Mouse (Mus musculus): Measurements from ENCODE around the gene Pef1. TPM values are rescaled to one million over a fixed set of nuclear protein-coding genes. Genes with fewer than 3 reads are reported as not detected.

Pef1 gene
- polyA plus RNA-seq (2015; fragmentation: Nextera tagmentation; extraction: Ambion mirVana) = 68.1 and 75.1 TPM in 2 replicates

- H3K4me2 ChIP-seq = no peak within 1 kb of the TSS
- H3K27me3 ChIP-seq = no peaks in the 10 kb centered on the region
- H3K9ac ChIP-seq = no peak within 1 kb of the TSS
- peaks cover 18% of the 10 kb centered on the region for H3K36me3 ChIP-seq
- ATAC-seq (ENCODE audit: insufficient number of reproducible peaks, low FRiP score, low TSS enrichment, low read depth) = no peak
- 0 out of 2 replicates have a peak within 1 kb of the TSS, but pooled peaks have one; percentile 3 for H3K27ac ChIP-seq
- no peak within 1 kb of the TSS for H3K4me3 ChIP-seq
- no peaks in the 10 kb centered on the region for H3K9me3 ChIP-seq
- WGBS = 9% methylated on average over 6 of the region's 6 CpGs
- H3K4me1 ChIP-seq = peaks cover 37% of the 10 kb centered on the region
These were observed at the start of gene Pef1 for GRCm38 (mm10) chr4:130102111-130102651. Gene Pef1, plus strand, starts transcription at chr4:130102558.

GRCm38 (mm10) chr4:130053111-130053510 lies 49.2 kb upstream of the Pef1 start:
- Histone ChIP-seq H3K4me1 (peaks cover 62% of the 10 kb centered on the region), H3K27me3 (no peaks in the 10 kb centered on the region), H3K9ac (no peak overlapping the region), H3K36me3 (peaks cover 44% of the 10 kb centered on the region), H3K4me2 (no peak overlapping the region), H3K9me3 (no peaks in the 10 kb centered on the region), H3K4me3 (no peak overlapping the region), H3K27ac (no peak overlapping the region)
- 86% methylated on average over 9 of the region's 9 CpGs for WGBS
- ATAC-seq (ENCODE audit: insufficient number of reproducible peaks, low FRiP score, low TSS enrichment, low read depth) = no peak

- H3K4me1 ChIP-seq = peaks cover 46% of the 10 kb centered on the region
- no peaks in the 10 kb centered on the region for H3K9me3 ChIP-seq
- H3K27ac ChIP-seq = peak overlapping the region; percentile 81
- 50% methylated on average over 1 of the region's 1 CpGs for WGBS
- no peak overlapping the region for H3K4me2 ChIP-seq
- peaks cover 61% of the 10 kb centered on the region for H3K36me3 ChIP-seq
- no peak overlapping the region for H3K4me3 ChIP-seq
- no peaks in the 10 kb centered on the region for H3K27me3 ChIP-seq
- H3K9ac ChIP-seq = no peak overlapping the region
- ATAC-seq (ENCODE audit: insufficient number of reproducible peaks, low FRiP score, low TSS enrichment, low read depth) = no peak
These were observed 47.6 kb upstream of the Pef1 start for GRCm38 (mm10) chr4:130054727-130055126.

- 0 out of 2 replicates have a peak overlapping the region, but pooled peaks have one; percentile 7 for H3K9ac ChIP-seq
- no peaks in the 10 kb centered on the region for H3K9me3 ChIP-seq
- no peaks in the 10 kb centered on the region for H3K27me3 ChIP-seq
- WGBS = 70% methylated on average over 14 of the region's 14 CpGs
- no peak; the same call in 1 of the 2 replicates for ATAC-seq (ENCODE audit: insufficient number of reproducible peaks, low FRiP score, low TSS enrichment, low read depth)
- no peak overlapping the region for H3K4me3 ChIP-seq
- H3K4me2 ChIP-seq = no peak overlapping the region
- peaks cover 67% of the 10 kb centered on the region for H3K36me3 ChIP-seq
- peaks cover 40% of the 10 kb centered on the region for H3K4me1 ChIP-seq
- H3K27ac ChIP-seq = peak overlapping the region; percentile 81
These were observed 47.0 kb upstream of the Pef1 start for GRCm38 (mm10) chr4:130055160-130056010.

- Histone ChIP-seq H3K36me3 (peaks cover 70% of the 10 kb centered on the region), H3K4me1 (peaks cover 34% of the 10 kb centered on the region), H3K9me3 (no peaks in the 10 kb centered on the region), H3K27ac (peak overlapping the region; percentile 81), H3K27me3 (no peaks in the 10 kb centered on the region), H3K4me2 (no peak overlapping the region), H3K9ac (no peak overlapping the region), H3K4me3 (no peak overlapping the region)
- WGBS = 65% methylated on average over 3 of the region's 3 CpGs
- ATAC-seq (ENCODE audit: insufficient number of reproducible peaks, low FRiP score, low TSS enrichment, low read depth) = peak; percentile 25; the same call in 1 of the 2 replicates
These were observed 46.4 kb upstream of the Pef1 start for GRCm38 (mm10) chr4:130056011-130056322.

- H3K4me1 ChIP-seq = peaks cover 31% of the 10 kb centered on the region
- H3K9ac ChIP-seq = no peak overlapping the region
- no peak overlapping the region for H3K4me2 ChIP-seq
- H3K9me3 ChIP-seq = no peaks in the 10 kb centered on the region
- 58% methylated on average over 3 of the region's 3 CpGs for WGBS
- H3K36me3 ChIP-seq = peaks cover 71% of the 10 kb centered on the region
- peak overlapping the region; percentile 81; the same call in 1 of the 2 replicates for H3K27ac ChIP-seq
- no peak overlapping the region for H3K4me3 ChIP-seq
- no peaks in the 10 kb centered on the region for H3K27me3 ChIP-seq
- ATAC-seq (ENCODE audit: insufficient number of reproducible peaks, low FRiP score, low TSS enrichment, low read depth) = no peak
These were observed 45.9 kb upstream of the Pef1 start for GRCm38 (mm10) chr4:130056471-130056870.

GRCm38 (mm10) chr4:130060937-130061336 lies 41.4 kb upstream of the Pef1 start:
- H3K27me3 ChIP-seq = no peaks in the 10 kb centered on the region
- H3K4me3 ChIP-seq = no peak overlapping the region
- no peak overlapping the region for H3K4me2 ChIP-seq
- ATAC-seq (ENCODE audit: insufficient number of reproducible peaks, low FRiP score, low TSS enrichment, low read depth) = no peak
- H3K36me3 ChIP-seq = peaks cover 75% of the 10 kb centered on the region
- no peak overlapping the region for H3K9ac ChIP-seq
- peaks cover 13% of the 10 kb centered on the region for H3K4me1 ChIP-seq
- H3K9me3 ChIP-seq = no peaks in the 10 kb centered on the region
- H3K27ac ChIP-seq = no peak overlapping the region

GRCm38 (mm10) chr4:130063191-130063590 lies 39.2 kb upstream of the Pef1 start:
- Histone ChIP-seq H3K27me3 (no peaks in the 10 kb centered on the region), H3K36me3 (peaks cover 65% of the 10 kb centered on the region), H3K9ac (no peak overlapping the region), H3K4me2 (no peak overlapping the region), H3K4me3 (no peak overlapping the region), H3K9me3 (no peaks in the 10 kb centered on the region), H3K27ac (no peak overlapping the region), H3K4me1 (no peaks in the 10 kb centered on the region; the same call in 1 of the 2 replicates)
- ATAC-seq (ENCODE audit: insufficient number of reproducible peaks, low FRiP score, low TSS enrichment, low read depth) = no peak
- WGBS = 50% methylated on average over 7 of the region's 7 CpGs

GRCm38 (mm10) chr4:130066816-130067215 lies 35.5 kb upstream of the Pef1 start:
- no peak overlapping the region for H3K27ac ChIP-seq
- no peak overlapping the region for H3K4me3 ChIP-seq
- H3K4me2 ChIP-seq = no peak overlapping the region
- H3K27me3 ChIP-seq = no peaks in the 10 kb centered on the region
- no peaks in the 10 kb centered on the region for H3K9me3 ChIP-seq
- no peaks in the 10 kb centered on the region; the same call in 1 of the 2 replicates for H3K4me1 ChIP-seq
- WGBS = 15% methylated on average over 8 of the region's 8 CpGs
- peaks cover 49% of the 10 kb centered on the region for H3K36me3 ChIP-seq
- no peak for ATAC-seq (ENCODE audit: insufficient number of reproducible peaks, low FRiP score, low TSS enrichment, low read depth)
- H3K9ac ChIP-seq = no peak overlapping the region

GRCm38 (mm10) chr4:130070523-130070922 lies 31.8 kb upstream of the Pef1 start:
- no peaks in the 10 kb centered on the region; the same call in 1 of the 2 replicates for H3K4me1 ChIP-seq
- H3K4me2 ChIP-seq = no peak overlapping the region
- H3K36me3 ChIP-seq = peaks cover 58% of the 10 kb centered on the region
- no peak for ATAC-seq (ENCODE audit: insufficient number of reproducible peaks, low FRiP score, low TSS enrichment, low read depth)
- no peaks in the 10 kb centered on the region for H3K9me3 ChIP-seq
- H3K9ac ChIP-seq = no peak overlapping the region
- no peaks in the 10 kb centered on the region for H3K27me3 ChIP-seq
- H3K4me3 ChIP-seq = no peak overlapping the region
- H3K27ac ChIP-seq = 0 out of 2 replicates have a peak overlapping the region, but pooled peaks have one; percentile 4
- 49% methylated on average over 3 of the region's 3 CpGs for whole genome bisulfite sequencing

- H3K27ac ChIP-seq = no peak overlapping the region
- H3K27me3 ChIP-seq = no peaks in the 10 kb centered on the region
- ATAC-seq (ENCODE audit: insufficient number of reproducible peaks, low FRiP score, low TSS enrichment, low read depth) = no peak
- H3K4me1 ChIP-seq = peaks cover 1% of the 10 kb centered on the region
- H3K4me2 ChIP-seq = no peak overlapping the region
- peaks cover 54% of the 10 kb centered on the region for H3K36me3 ChIP-seq
- H3K9ac ChIP-seq = no peak overlapping the region
- no peaks in the 10 kb centered on the region for H3K9me3 ChIP-seq
- WGBS = 83% methylated on average over 2 of the region's 2 CpGs
- no peak overlapping the region for H3K4me3 ChIP-seq
These were observed 30.6 kb upstream of the Pef1 start for GRCm38 (mm10) chr4:130071758-130072157.

- Histone ChIP-seq H3K4me1 (peaks cover 15% of the 10 kb centered on the region), H3K4me2 (no peak overlapping the region), H3K9ac (no peak overlapping the region), H3K4me3 (no peak overlapping the region), H3K27ac (no peak overlapping the region), H3K27me3 (peaks cover 6% of the 10 kb centered on the region; the same call in 1 of the 2 replicates), H3K9me3 (no peaks in the 10 kb centered on the region), H3K36me3 (peaks cover 55% of the 10 kb centered on the region)
- 63% methylated on average over 4 of the region's 4 CpGs for WGBS
- no peak for ATAC-seq (ENCODE audit: insufficient number of reproducible peaks, low FRiP score, low TSS enrichment, low read depth)
These were observed 29.0 kb upstream of the Pef1 start for GRCm38 (mm10) chr4:130073367-130073766.
